Mouse (Mus musculus) layer of hippocampus, postnatal 10 days (tissue): ENCODE data around the gene Stim2. TPM values are rescaled to one million over a fixed set of nuclear protein-coding genes. Genes with fewer than 3 reads are reported as not detected.
A peak's percentile ranks its signal among the peaks of the same experiment; 100 is the strongest.

ENCODE experiments used
- DNase-seq, 2 experiments: peaks; one replicate each; pipeline ENCODE4 v3.0.0; 2021; ENCODE audit warnings: low spot score in 2 of 2
- total RNA-seq, 2 experiments: library from RNA; stranded (reverse); gene quantifications; 2 replicates each; pipeline ENCODE4 v1.2.3; 2021

Gene Stim2
- total RNA-seq, 2 experiments from 2014 or later = 66.0 to 77.4 TPM

- no peak for DNase-seq
These were observed 3.7 kb upstream of the Stim2 start for GRCm38 (mm10) chr5:53994576-53994975.

- peak; percentile 70 to 81 for DNase-seq
These were observed 3.0 kb upstream of the Stim2 start for GRCm38 (mm10) chr5:53995316-53995715.

- no peak for DNase-seq
These were observed 1.5 kb upstream of the Stim2 start for GRCm38 (mm10) chr5:53996822-53997221.

- peak; percentile 65 to 77 for DNase-seq
These were observed 603 bp downstream of the Stim2 start for GRCm38 (mm10) chr5:53998743-53999460.

- DNase-seq = no peak
These were observed 1.1 kb downstream of the Stim2 start for GRCm38 (mm10) chr5:53999461-53999770.

- no peak for DNase-seq
These were observed 1.5 kb downstream of the Stim2 start for GRCm38 (mm10) chr5:53999831-54000230.

GRCm38 (mm10) chr5:54001021-54001420 lies 2.7 kb downstream of the Stim2 start:
- DNase-seq = no peak

- no peak for DNase-seq
These were observed 7.0 kb downstream of the Stim2 start for GRCm38 (mm10) chr5:54005111-54005864.

GRCm38 (mm10) chr5:54005865-54006225 lies 7.5 kb downstream of the Stim2 start:
- no peak for DNase-seq

GRCm38 (mm10) chr5:54006845-54007244 lies 8.5 kb downstream of the Stim2 start:
- no peak for DNase-seq

- no peak for DNase-seq
These were observed 9.3 kb downstream of the Stim2 start for GRCm38 (mm10) chr5:54007617-54008016.

GRCm38 (mm10) chr5:54013271-54013670 lies 15.0 kb downstream of the Stim2 start:
- no peak for DNase-seq

GRCm38 (mm10) chr5:54017143-54017542 lies 18.8 kb downstream of the Stim2 start:
- no peak for DNase-seq

- DNase-seq = no peak
These were observed 20.6 kb downstream of the Stim2 start for GRCm38 (mm10) chr5:54018856-54019255.

- DNase-seq = no peak
These were observed 21.2 kb downstream of the Stim2 start for GRCm38 (mm10) chr5:54019546-54019945.

- DNase-seq = no peak
These were observed 26.3 kb downstream of the Stim2 start for GRCm38 (mm10) chr5:54024610-54025009.

- no peak for DNase-seq
These were observed 27.3 kb downstream of the Stim2 start for GRCm38 (mm10) chr5:54025630-54026029.

GRCm38 (mm10) chr5:54033217-54033616 lies 34.9 kb downstream of the Stim2 start:
- DNase-seq = no peak

GRCm38 (mm10) chr5:54034680-54035079 lies 36.4 kb downstream of the Stim2 start:
- DNase-seq = no peak

- no peak for DNase-seq
These were observed 40.3 kb downstream of the Stim2 start for GRCm38 (mm10) chr5:54038615-54039014.

GRCm38 (mm10) chr5:54040527-54040926 lies 42.2 kb downstream of the Stim2 start:
- no peak for DNase-seq

- no peak for DNase-seq
These were observed 43.7 kb downstream of the Stim2 start for GRCm38 (mm10) chr5:54042013-54042412.

GRCm38 (mm10) chr5:54045523-54045922 lies 47.2 kb downstream of the Stim2 start:
- no peak for DNase-seq
